Comparison of ENCODE assay signal across 9 mouse cellular contexts in genomic region chr8:56293480-56293879, GRCm38 (mm10). TPM values are rescaled to one million over a fixed set of nuclear protein-coding genes. Genes with fewer than 3 reads are reported as not detected.
DNase-seq lines count a peak whose midpoint lies in the region; ATAC-seq lines count a peak whose summit lies in the region.
"Had no signal": no experiment of that assay in that cellular context is flagged by ENCODE, and none has a peak within 500 bp of the region (broad histone marks: within the 10 kb centered on the region; RNA-seq: fewer than 3 reads in every experiment).

No protein-coding gene starts in this region.

- no peaks in the 10 kb centered on the region for H3K9me3 ChIP-seq in midbrain, embryonic 12.5 days

- no peak overlapping the region for H3K4me3 ChIP-seq in midbrain, embryonic 12.5 days

- WGBS in midbrain, embryonic 12.5 days, result 3% methylated on average over 8 of the region's 8 CpGs

- peaks cover 9% of the 10 kb centered on the region for H3K4me1 ChIP-seq in midbrain, embryonic 12.5 days

- ATAC-seq in cerebellum, adult (ENCODE audit: insufficient number of reproducible peaks, low FRiP score, low TSS enrichment), result no peak
- peak; percentile 57 for ATAC-seq in midbrain, embryonic 12.5 days (ENCODE audit: low FRiP score, low read depth)
- no peak for ATAC-seq in erythroid progenitor cell, adult 5-6 weeks (replicated peaks; ENCODE audit: low FRiP score, poor library complexity, severe bottlenecking)
- no peak for ATAC-seq in megakaryocyte, adult 5-6 weeks (ENCODE audit: poor library complexity, severe bottlenecking)

- H3K27ac ChIP-seq in midbrain, embryonic 12.5 days (replicated peaks), result no peak overlapping the region
- H3K27ac ChIP-seq: macrophage had no signal

- H3K4me2 ChIP-seq in midbrain, embryonic 12.5 days (replicated peaks), result peak overlapping the region; percentile 86; the same call in 1 of the 2 replicates

- no peak overlapping the region for H3K9ac ChIP-seq in midbrain, embryonic 12.5 days (replicated peaks)

- DNase-seq in cerebellum, postnatal 10 days, result peak; percentile 53 to 68
- DNase-seq in urinary bladder, postnatal 14 days (ENCODE audit: low spot score), result peak; percentile 56
- DNase-seq in urinary bladder, postnatal 4 days (ENCODE audit: low spot score in 2 of 2), result no peak
- peak; percentile 38 for DNase-seq in kidney, adult 9 months

- H3K36me3 ChIP-seq in midbrain, embryonic 12.5 days, result no peaks in the 10 kb centered on the region

- peaks cover 22% of the 10 kb centered on the region for H3K27me3 ChIP-seq in midbrain, embryonic 12.5 days

RNA-seq across cellular contexts. Expression of gene Hpgd, which starts 0.9 kb away (rescaled TPM):
- polyA plus RNA-seq in midbrain, embryonic 12.5 days (2016; fragmentation: Nextera tagmentation; extraction: Ambion mirVana), result 7.8 and 9.7 TPM in 2 replicates
- total RNA-seq in erythroid progenitor cell, adult 5-6 weeks (2015; ENCODE audit: low replicate concordance), result 14.4 and 30.6 TPM in 2 replicates
- 18.2 and 32.2 TPM in 2 replicates for total RNA-seq in erythroid progenitor cell, adult 5-6 weeks (2017; ENCODE audit: low replicate concordance)
- total RNA-seq in megakaryocyte, adult 5-6 weeks (2015), result 55.5 and 63.0 TPM in 2 replicates
- 52.2 and 60.6 TPM in 2 replicates for total RNA-seq in megakaryocyte, adult 5-6 weeks (2017)

Comparison
In these comparisons a context has a peak if more than half of its experiments do, and no peak if none do; other contexts are left out.
1. DNase-seq: peak in cerebellum, postnatal 10 days (2 of 2), urinary bladder, postnatal 14 days (single experiment) and kidney, adult 9 months (single experiment); none in urinary bladder, postnatal 4 days (0 of 2).